Mouse (Mus musculus) urinary bladder, postnatal 36 days (tissue): ENCODE data around the gene Ppp2r5a.

Experiments used
- DNase-seq, 2 experiments: peaks; one replicate each; pipeline ENCODE4 v3.0.0; 2022; ENCODE audit warnings: low spot score in 2 of 2, mixed read lengths in 1 of 2

Ppp2r5a gene

DNA sequence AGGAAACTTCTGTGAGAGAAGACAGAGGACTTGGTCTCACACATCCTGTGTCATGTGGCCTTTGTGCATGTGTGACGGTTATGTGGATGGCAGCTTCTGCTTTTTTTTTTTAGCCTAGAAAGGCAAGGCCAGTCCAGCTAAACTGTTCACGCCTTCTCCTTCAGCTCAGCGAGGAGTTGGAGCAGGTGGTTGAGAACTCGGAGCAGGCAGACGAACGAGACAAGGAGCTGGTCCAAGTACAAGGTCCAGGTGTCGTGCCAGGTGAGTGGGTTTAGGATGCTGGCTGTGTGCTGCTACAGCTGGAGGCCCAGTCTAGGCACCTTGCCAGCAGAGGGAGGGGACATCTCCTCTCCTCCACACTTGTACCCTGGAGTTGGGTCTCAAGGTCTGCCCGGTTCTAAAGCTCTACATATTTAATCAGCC, 75.0 kb downstream of the Ppp2r5a start:
- DNase-seq: no peak

DNA sequence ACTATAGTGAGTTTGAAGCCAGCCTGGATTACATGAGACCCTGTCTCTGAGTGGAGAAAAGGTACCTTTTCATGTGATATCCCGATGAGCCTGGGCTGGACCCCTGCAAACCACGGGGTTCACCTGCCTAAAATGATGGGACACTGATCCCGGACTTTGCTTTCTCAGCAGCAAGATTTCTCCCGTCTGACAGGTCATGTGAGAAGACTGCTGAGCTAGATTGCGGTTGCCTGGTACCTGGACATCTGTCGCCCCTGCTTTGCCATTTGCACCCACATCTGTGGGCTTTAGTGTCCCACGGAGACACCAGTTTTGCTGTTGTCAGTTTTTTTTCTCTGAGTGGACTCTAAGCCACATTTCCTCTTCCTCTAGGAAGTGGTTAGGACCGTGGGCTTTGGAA, 75.8 kb downstream of the Ppp2r5a start:
- DNase-seq: no peak

DNA sequence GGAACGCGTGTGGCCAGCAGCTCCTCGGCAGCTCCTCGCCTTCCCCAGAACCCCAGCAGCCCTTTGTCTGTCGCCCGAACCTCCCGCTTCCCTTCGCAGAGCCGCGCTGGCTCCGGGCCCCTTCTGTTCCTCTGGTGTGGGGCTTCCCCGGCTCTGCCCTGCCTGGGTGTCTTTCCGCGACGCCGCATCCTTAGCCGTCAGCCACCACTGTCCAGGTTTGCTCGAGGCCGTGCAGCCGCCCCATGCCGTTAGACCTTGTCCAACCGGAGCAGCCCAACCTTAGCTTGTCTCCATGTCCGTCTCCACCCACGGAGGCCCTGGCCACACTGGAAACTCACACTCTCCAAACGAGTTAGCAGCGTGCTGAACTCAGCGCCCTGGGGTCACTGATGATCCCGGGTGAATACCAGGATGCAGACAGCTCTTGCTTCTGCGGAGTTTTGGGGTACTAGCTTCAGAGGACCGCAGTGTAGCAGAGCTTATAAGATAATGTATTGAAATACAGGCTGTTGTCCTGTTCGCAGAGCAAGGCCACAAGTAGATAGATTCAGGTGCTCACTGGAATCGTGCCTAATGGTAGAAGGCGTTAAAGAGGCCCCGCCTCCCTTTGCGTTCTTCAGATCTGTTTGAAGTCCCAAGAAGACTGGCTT, 76.7 kb downstream of the Ppp2r5a start:
- DNase-seq: peak; percentile 30 to 32

DNA sequence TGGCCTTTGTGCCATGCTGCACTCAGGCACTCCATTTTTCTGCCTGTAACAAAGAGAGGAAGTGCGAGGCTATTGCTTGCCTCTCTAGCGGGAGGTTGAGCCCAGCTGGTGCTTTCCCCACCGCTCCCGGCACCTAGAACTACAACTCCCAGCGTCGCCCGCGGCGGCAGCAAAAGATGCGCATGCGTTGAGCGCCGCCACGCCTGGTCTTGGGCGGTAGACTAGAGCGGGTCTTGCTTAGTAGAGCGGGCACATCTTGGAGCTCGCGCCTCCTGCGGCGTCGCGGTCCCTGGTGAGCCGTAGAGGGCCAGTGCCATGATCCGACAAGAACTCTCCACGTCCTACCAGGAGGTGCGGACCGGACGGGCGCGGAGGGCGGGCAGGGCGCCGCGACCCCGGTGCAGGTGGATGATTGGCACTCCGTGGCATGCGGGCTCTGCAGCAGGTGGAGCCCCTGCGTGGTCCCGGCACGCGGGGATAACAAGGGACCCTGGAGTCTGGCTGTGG, 77.3 kb downstream of the Ppp2r5a start, which contains the start of gene Tmem206:
TSS of gene Tmem206 (plus strand) at position 187 of the 507 bp plus-strand sequence.
- DNase-seq: peak; percentile 90 to 94

DNA sequence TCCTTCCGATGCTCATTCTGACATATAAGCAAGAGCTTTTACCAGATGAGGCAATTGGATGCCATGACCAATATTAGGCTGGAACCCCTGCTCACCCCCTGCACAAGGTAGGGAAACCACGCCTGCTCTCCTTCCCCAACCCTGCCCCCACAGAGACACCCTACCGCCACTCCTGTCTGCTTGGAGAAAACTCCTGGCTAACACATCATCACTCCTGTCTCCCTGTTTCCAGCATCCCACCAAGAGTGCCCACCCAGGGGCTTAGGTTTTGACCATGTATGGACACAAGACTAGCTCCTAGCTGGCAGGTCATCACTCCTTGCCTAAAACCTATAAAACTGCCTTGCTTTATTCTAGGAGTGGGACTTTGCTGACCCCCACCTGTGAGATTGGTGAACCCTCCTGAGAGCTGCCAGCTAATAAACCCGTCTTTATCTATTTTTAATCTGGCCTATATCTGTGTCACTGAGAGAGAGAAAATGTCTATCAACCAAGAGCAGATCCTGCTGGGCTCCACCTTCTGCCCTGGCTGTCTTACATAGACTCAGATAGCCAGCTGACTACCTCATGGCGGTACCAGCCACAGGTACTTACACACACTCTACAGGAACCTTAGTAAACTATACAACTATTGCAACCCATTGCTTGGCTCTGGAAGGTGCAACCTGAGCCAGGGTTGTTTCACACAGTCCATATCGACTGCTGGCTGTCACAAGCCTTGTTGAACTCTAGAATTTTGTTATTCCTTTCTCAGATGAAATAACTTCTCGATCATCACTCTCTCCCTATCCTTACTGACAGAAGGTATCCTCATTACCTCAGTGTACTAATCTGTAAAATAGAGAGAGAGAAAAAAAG, 78.1 kb downstream of the Ppp2r5a start:
- no peak for DNase-seq

DNA sequence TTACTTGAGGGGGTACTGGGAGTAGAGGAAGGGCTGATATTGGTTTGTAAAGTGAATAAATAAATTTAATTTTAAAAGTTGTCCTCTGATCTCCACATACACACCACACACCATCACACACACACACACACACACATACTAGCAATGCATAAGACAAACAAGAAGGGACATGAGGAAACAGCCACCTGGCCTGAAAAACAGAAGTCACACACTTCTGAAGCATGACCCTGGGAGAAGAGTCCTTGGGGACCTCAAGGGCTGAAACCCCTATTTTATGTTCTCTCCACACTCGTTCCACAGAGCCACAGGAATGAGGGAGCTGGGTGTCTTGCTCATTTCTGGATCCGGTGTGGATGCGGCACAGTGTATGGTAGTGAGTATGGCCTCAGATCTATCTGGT, 79.7 kb downstream of the Ppp2r5a start:
- DNase-seq: no peak

DNA sequence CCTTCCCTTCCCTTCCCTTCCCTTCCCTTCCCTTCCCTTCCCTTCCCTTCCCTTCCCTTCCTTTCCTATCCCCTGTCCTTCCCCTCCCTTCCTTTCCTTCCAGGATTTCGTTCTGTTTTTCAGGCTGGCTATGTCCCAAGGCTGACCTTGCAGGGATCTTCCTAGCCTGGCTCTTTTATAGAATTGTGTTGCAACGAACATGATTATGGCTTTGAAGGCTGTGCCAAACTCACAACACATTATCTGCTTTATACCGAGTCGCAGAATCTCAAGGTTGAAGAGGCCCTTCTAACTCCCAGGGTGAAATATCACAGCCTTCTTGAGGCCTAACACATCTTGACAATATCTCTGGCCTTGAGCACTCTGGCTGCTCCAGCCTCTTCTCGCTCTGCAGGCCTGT, 84.4 kb downstream of the Ppp2r5a start:
- DNase-seq: peak in 1 of 2 experiments; percentile 37

DNA sequence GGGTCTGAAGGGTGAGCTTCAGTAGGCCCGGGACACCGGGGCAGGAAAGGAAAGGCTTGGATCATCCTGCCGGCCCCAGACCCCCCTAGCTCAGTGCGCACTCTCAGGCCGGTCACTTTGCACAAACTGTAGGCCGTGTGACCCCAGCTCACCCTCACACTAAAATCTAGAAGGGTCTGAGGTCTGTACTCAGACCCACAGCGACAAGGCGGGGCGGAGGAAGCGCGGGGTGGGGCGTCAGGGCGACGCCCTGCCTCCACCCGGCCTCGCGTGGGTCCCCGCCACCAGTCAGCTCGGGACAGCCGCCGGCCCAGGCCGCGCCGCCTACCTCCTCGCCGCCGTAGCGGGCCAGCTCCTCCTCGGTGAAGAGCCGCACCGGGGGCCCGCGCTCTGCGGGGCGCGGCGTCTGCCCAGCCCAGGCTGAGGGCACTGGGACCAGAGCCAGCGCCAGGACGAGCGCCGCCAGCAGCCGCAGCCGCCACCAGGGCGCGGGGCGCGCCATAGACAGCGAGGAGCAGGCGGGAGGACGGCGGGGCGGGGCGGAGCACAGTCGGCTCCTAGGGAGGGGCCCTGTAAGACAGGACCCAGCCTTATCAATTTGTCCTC, 85.4 kb downstream of the Ppp2r5a start, which contains the start of gene Nenf:
TSS of gene Nenf (minus strand) at position 604 of the 606 bp plus-strand sequence.
- peak; percentile 68 to 74 for DNase-seq

DNA sequence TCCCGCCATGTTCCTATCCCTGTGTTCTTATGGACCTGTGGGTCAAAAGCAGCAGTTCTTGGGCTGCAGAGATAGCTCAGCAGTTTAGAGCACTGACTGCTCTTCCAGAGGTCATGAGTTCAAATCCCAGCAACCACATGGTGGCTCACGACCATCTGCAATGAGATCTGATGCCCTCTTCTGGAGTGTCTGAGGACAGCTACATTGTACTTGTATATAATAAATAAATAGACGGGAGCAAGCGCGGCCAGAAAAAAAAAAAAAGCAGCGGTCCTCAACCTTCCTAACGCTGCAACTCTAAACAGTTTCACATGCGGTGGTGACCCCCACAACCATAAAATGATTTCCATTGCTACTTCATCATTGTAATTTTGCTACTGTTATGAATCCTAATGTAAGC, 86.3 kb downstream of the Ppp2r5a start:
- no peak for DNase-seq

DNA sequence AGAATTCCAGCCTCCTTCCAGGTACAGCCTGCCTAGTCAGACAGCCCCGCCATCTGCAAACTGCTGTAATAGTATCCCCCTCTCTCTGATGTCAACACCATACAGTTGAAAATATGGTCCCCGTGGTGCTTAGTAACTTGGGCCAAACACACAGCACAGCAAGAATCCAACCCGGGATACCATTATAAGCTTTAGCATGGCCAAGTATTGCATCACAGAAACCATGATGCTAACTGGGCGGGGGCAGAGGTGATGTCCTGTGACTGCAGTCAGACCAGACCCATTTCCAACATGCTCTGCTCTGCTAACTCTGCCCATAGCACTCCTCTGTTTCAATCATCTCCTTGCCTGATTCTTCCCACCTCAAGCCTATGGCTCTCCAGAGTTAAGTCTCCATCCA, 89.1 kb downstream of the Ppp2r5a start:
- DNase-seq: no peak

DNA sequence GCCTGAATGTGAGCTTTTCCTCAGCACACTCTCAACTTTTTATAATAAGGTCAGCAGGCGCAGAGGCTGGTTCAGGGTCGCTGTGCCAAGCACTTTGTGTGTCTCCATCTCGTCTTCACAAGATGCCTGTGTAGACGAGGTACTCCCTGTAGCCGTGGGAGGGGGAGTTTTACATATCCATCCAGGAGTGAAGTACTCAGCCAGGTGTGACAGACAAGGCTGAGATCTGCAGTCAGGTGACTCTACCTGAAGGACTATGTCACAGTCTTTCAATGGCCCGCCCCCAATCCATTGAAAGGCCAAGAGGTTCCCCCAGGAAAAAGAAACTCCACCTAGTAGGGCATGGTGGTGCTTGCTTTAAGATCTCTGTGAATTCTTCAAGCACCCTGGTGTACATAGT, 89.9 kb downstream of the Ppp2r5a start:
- no peak for DNase-seq

DNA sequence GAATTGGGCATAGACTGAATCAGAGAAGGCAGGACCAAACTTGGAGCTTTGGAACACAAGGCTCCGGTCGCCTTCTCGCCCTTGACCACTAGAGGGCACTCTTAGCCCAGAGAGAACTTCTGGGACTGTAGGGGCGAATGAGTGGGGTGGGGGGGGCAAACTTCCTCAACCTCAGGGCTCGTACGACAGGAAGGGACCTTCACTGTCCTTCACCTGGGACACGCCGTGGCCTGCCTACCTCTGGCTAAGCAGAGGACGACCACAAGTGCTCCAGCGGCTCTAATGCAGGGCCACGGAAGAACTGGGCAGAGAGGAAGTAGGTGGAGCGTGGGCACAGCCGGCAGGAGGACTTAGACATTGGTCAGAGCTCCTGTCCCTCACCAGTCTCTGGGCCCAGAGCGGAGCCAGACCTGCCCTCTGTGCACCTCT, 90.5 kb downstream of the Ppp2r5a start:
- peak; percentile 81 to 85 for DNase-seq

DNA sequence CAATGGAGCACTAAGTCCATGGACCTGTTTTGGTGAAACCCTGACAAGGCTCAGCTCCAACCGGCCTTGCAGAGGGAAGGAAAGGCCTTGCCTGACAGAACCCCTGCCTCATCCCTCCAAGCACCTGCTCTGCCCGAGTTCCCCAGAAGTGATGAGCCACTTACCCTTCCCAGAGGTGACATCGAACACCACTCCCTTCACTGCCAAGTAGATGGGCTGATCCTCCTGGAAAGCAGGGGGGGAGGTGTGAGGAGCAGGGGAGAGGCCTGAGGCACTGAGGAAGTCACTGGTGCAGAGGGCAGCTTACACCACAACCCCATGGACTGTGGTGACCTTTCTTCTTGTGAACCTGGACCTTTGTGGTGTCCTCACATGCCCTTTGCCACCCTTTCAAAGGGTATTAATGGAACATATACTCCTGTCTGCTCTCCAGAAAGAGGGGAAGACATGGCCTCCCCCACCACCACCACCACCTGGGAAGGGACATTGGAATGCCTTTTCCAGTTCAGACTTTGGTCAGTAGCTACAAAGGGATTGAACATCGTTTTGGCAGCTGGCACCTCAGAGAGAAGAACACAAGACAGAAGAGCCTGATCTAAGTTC, 91.7 kb downstream of the Ppp2r5a start:
- no peak for DNase-seq

DNA sequence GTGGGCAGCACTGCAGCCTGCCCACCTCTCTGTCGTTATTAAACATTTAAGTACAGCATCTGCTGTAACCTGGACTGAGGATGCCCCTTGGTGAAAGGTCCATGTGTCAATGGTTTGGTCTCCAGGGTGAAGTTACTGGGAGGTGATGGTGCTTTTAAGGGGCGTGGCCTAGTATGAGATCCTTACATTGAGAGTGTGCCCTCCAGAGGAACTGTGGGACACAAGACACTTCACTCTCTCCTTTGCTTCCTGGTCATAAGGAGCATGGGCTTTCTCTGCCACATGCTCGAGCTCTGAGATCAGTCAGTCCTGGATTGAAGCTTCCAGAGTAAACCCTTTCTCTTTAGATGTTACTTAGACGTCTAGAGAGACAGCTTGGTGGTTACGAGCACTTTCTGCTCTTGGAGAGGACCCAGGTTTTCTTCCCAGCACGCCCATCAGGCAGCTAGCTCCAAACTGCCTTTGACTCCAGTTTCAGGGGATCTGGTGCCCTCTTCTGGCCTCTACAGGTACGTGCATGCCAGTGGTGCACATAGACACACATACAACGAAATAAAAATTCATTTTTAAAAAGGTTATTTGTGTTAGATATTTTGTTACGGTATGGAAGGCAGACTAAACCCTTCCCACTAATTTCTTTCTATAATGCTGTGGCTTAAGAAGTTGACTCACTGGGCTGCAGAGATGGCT, 95.2 kb downstream of the Ppp2r5a start:
- no peak for DNase-seq

DNA sequence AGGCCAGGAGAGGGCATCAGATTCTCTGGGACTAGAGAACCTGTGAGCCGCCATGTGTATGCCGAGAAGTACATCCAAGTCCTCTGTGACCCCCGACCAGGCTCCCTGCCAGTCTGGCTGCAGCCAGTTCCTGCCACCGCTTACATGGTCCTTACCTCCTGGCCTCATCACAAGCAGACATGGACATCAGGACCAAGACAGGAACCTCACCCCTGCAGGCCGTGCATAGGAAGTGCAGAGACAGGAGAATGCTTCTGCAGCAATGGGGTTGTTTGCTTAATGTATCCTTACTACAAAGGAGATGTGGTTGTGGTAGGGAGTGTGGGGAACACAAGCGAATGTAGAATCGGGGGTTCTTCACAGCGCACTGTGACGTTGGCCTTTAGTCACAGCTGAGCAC, 96.8 kb downstream of the Ppp2r5a start:
- DNase-seq: no peak

DNA sequence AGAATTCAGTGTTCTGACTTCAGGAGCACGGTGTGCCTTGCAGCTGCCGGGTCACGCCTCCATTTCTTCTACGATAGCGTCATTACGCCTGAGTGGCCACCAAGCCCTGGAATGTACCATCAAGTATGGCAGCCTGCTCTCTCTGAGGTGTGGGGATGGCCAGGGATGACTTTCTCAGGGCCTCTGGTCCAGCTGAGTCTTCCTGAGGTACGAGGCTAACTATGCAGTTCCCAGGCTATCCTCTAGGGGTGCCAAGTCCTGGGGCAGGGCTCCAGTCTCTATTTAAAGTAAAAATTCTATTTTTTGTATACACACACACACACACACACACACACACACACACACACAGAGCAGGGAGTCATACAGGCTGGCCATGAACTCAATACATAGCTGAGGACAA, 97.5 kb downstream of the Ppp2r5a start:
- no peak for DNase-seq

DNA sequence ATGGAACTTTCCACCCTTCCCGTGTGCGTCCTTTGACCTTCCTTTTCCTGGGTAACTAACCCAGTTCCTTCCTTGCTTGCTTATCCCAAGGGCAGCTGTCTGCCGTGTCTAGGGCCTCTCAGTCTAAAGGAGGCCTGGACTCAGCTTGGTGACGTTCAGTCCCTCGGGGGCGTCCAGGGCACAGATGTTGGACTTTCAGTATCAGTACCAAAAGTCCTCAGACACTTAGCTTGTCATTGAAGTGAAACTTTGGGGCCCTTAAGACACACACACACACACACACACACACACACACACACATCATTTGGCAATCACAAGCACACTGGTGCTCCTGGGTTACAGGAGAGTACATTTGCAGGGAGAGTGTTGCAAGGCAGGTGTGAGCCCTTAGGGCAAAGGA, 98.9 kb downstream of the Ppp2r5a start:
- no peak for DNase-seq

DNA sequence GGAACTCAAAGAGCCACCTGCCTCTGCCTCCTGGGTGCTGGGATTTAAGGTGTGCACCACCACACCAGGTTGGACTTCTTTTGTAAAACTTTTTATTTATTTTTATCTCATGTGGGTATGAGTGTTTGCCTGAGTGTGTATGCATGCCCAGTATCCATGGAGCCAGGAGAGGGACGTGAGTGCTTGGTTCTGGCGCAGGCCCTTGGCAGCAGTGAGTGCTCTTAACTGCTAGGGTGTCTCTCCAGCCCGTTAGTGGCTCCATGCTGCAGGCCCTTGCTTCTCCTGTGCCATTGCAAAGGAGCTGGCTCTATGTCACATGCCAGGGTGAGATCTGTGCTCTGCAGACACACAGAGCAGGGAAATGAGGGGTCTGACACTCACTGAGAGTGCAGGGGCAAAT, 99.3 kb downstream of the Ppp2r5a start:
- no peak for DNase-seq
